Mouse (Mus musculus) CH12.LX (cell line): ENCODE results near the gene Wdr59. TPM values are rescaled to one million over a fixed set of nuclear protein-coding genes. Genes with fewer than 3 reads are reported as not detected.

Experiments
- DNase-seq: peaks from one replicate; pipeline ENCODE4 v3.0.0-alpha.2; 2013; ENCODE audit errors: extremely low read depth
- H3K27ac ChIP-seq: 2 replicates; pipeline ENCODE4 v1.5.1; 2012; ENCODE audit warnings: low read depth, mild to moderate bottlenecking, control low read depth, moderate library complexity; ENCODE audit not compliant: insufficient read depth
- H3K27me3 ChIP-seq: replicated peaks from 2 replicates; pipeline ENCODE3; 2012; ENCODE audit warnings: inconsistent platforms
- H3K36me3 ChIP-seq, 2 experiments: replicated peaks in 1 of 2; 2 replicates each; pipeline versions ENCODE3 to v1.6.1; 2012; ENCODE audit warnings: inconsistent platforms in 1 of 2, low read length in 1 of 2, mild to moderate bottlenecking in 1 of 2, mixed read lengths in 1 of 2, moderate library complexity in 1 of 2; ENCODE audit not compliant: control insufficient read depth in 1 of 2, insufficient read depth in 1 of 2
- H3K4me1 ChIP-seq, 2 experiments: 2 replicates each; pipeline ENCODE4 v1.6.1; 2012; ENCODE audit warnings: inconsistent platforms in 1 of 2, moderate library complexity in 1 of 2; ENCODE audit not compliant: insufficient read depth in 2 of 2, control insufficient read depth in 1 of 2
- H3K4me2 ChIP-seq: 2 replicates; pipeline ENCODE4 v1.6.1; 2012; ENCODE audit warnings: low read depth, mild to moderate bottlenecking, control low read depth; ENCODE audit not compliant: poor library complexity, insufficient read depth, severe bottlenecking
- H3K4me3 ChIP-seq, 3 experiments: fragments of 150-350 bp in 1 of 3; sonication (generic) in 1 of 3; replicated peaks in 1 of 3; 2 replicates each; pipeline versions ENCODE3 to v1.5.1; 2011 to 2012; ENCODE audit warnings: low read depth in 2 of 3, low read length in 2 of 3, mild to moderate bottlenecking in 2 of 3, moderate library complexity in 2 of 3, control low read depth in 1 of 3, improper control_type of control experiment in 1 of 3, inconsistent platforms in 1 of 3, mixed read lengths in 1 of 3; ENCODE audit not compliant: poor library complexity in 1 of 3
- H3K79me2 ChIP-seq: replicated peaks from 2 replicates; pipeline ENCODE4 v1.6.1; 2012; ENCODE audit warnings: mild to moderate bottlenecking, moderate library complexity; ENCODE audit not compliant: control insufficient read depth, poor library complexity, insufficient read depth, severe bottlenecking; ENCODE audit errors: extremely low read depth
- H3K9ac ChIP-seq: 2 replicates; pipeline ENCODE4 v1.6.1; 2012; ENCODE audit warnings: low read depth, mild to moderate bottlenecking, control low read depth, moderate library complexity; ENCODE audit not compliant: insufficient read depth
- H3K9me3 ChIP-seq: replicated peaks from 2 replicates; pipeline ENCODE3; 2012; ENCODE audit warnings: low read length, inconsistent platforms, mixed read lengths
- CTCF ChIP-seq, 2 experiments: IDR thresholded peaks in 1 of 2; conservative IDR thresholded peaks in 1 of 2; 2 replicates each; pipeline ENCODE4 v1.5.1; 2011 to 2012; ENCODE audit warnings: low read depth in 2 of 2, low read length in 2 of 2, improper control_type of control experiment in 1 of 2, inconsistent platforms in 1 of 2, mild to moderate bottlenecking in 1 of 2, moderate library complexity in 1 of 2
- E2F4 ChIP-seq: IDR thresholded peaks from 2 replicates; pipeline ENCODE4 v1.6.1; 2011; ENCODE audit warnings: low read depth, low read length, improper control_type of control experiment; ENCODE audit not compliant: insufficient replicate concordance
- ELF1 ChIP-seq: IDR thresholded peaks from 2 replicates; pipeline ENCODE4 v1.6.1; 2014; ENCODE audit warnings: low read depth, mild to moderate bottlenecking, inconsistent platforms, low read length, improper control_type of control experiment
- EP300 ChIP-seq: IDR thresholded peaks from 2 replicates; pipeline ENCODE4 v1.6.1; 2011; ENCODE audit warnings: low read length, improper control_type of control experiment
- ETS1 ChIP-seq: conservative IDR thresholded peaks from 2 replicates; pipeline ENCODE4 v1.6.1; 2012; ENCODE audit warnings: low read depth, mild to moderate bottlenecking, inconsistent platforms, low read length, improper control_type of control experiment, moderate library complexity
- GABPA ChIP-seq: IDR thresholded peaks from 2 replicates; pipeline ENCODE4 v1.6.1; 2012; ENCODE audit warnings: low read depth, low read length, improper control_type of control experiment, inconsistent platforms; ENCODE audit not compliant: insufficient replicate concordance
- IRF4 ChIP-seq: IDR thresholded peaks from 2 replicates; pipeline ENCODE4 v1.6.1; 2014; ENCODE audit warnings: low read depth, mild to moderate bottlenecking, inconsistent platforms, low read length, improper control_type of control experiment
- KAT2A ChIP-seq: IDR thresholded peaks from 2 replicates; pipeline ENCODE4 v1.6.1; 2012; ENCODE audit warnings: low read length, improper control_type of control experiment, inconsistent platforms; ENCODE audit not compliant: insufficient replicate concordance
- MAX ChIP-seq: IDR thresholded peaks from 2 replicates; pipeline ENCODE4 v1.6.1; 2011; ENCODE audit warnings: low read length, improper control_type of control experiment
- MAZ ChIP-seq: IDR thresholded peaks from 2 replicates; pipeline ENCODE4 v1.6.1; 2012; ENCODE audit warnings: low read depth, mild to moderate bottlenecking, inconsistent platforms, low read length, improper control_type of control experiment, moderate library complexity
- MXI1 ChIP-seq: IDR thresholded peaks from 2 replicates; pipeline ENCODE4 v1.6.1; 2011; ENCODE audit warnings: mild to moderate bottlenecking, low read depth, low read length, improper control_type of control experiment
- NELFE ChIP-seq: IDR thresholded peaks from 2 replicates; pipeline ENCODE4 v1.6.1; 2011; ENCODE audit warnings: low read depth, low read length, improper control_type of control experiment
- NRF1 ChIP-seq: IDR thresholded peaks from 2 replicates; pipeline ENCODE4 v1.6.1; 2014; ENCODE audit warnings: low read depth, mild to moderate bottlenecking, inconsistent platforms, low read length, improper control_type of control experiment, moderate library complexity
- RAD21 ChIP-seq: IDR thresholded peaks from 2 replicates; pipeline ENCODE4 v1.6.1; 2011; ENCODE audit warnings: low read depth, mild to moderate bottlenecking, low read length, improper control_type of control experiment, moderate library complexity
- RCOR1 ChIP-seq: conservative IDR thresholded peaks from 2 replicates; pipeline ENCODE4 v1.6.1; 2012; ENCODE audit warnings: low read depth, mild to moderate bottlenecking, inconsistent platforms, low read length, improper control_type of control experiment
- USF1 ChIP-seq: IDR thresholded peaks from 2 replicates; pipeline ENCODE4 v1.6.1; 2014; ENCODE audit warnings: low read depth, mild to moderate bottlenecking, inconsistent platforms, low read length, improper control_type of control experiment
- USF2 ChIP-seq: conservative IDR thresholded peaks from 2 replicates; pipeline ENCODE4 v1.6.1; 2011; ENCODE audit warnings: low read depth, low read length, improper control_type of control experiment
- ZC3H11A ChIP-seq: IDR thresholded peaks from 2 replicates; pipeline ENCODE4 v1.6.1; 2012; ENCODE audit warnings: low read depth, mild to moderate bottlenecking, inconsistent platforms, low read length, improper control_type of control experiment
- ZKSCAN1 ChIP-seq: IDR thresholded peaks from 2 replicates; pipeline ENCODE4 v1.6.1; 2012; ENCODE audit warnings: low read depth, inconsistent platforms, low read length, improper control_type of control experiment, borderline replicate concordance
- dilution Hi-C: fragments of 300-500 bp; cut with MboI; formaldehyde crosslinking; loops from 2 replicates; pipeline ENCODE4 v1.14.3; 2020; ENCODE audit warnings: low sequenced_read_pairs; ENCODE audit not compliant: extremely low pct_unique_long_range_greater_than_20kb, extremely low pct_ligation_motif_present
- in situ Hi-C: fragments of 300-500 bp; cut with MboI; formaldehyde crosslinking; loops from 3 replicates; pipeline ENCODE4 v1.14.3; 2019; ENCODE audit warnings: low sequenced_read_pairs, low pct_ligation_motif_present, low pct_unique_long_range_greater_than_20kb, mixed read lengths
- polyA plus RNA-seq: library from polyadenylated mRNA; unstranded; fragments of >175 nt; gene quantifications from 2 replicates; pipeline ENCODE4 v1.2.1, GENCODE M21; 2012; ENCODE audit warnings: low read depth; ENCODE audit not compliant: insufficient read length
- total RNA-seq, 2 experiments: library from RNA; depleted of rRNA; stranded (reverse); fragments of 300-350 nt in 1 of 2; fragments of >200 nt in 1 of 2; gene quantifications; 2 replicates each; pipeline ENCODE4 v1.2.3; 2012 to 2014

The Wdr59 gene
- total and polyA plus RNA-seq, 3 experiments = 6.2 to 15.6 (median 8.1) TPM

GRCm38 (mm10) chr8:111492508-111492907 lies 29.4 kb downstream of the Wdr59 start:
- Histone ChIP-seq H3K4me1 (peaks cover 0 to 6% of the 10 kb centered on the region in 2 experiments; a peak in 1 of 4 replicates), H3K36me3 (peaks cover 11 to 80% of the 10 kb centered on the region in 2 experiments), H3K9me3 (no peaks in the 10 kb centered on the region), H3K27ac (no peak overlapping the region), H3K4me2 (no peak overlapping the region), H3K9ac (no peak overlapping the region), H3K27me3 (no peaks in the 10 kb centered on the region), H3K79me2 (no peaks in the 10 kb centered on the region), H3K4me3 (no peak overlapping the region)
- DNase-seq = no peak
- dilution Hi-C loops = no loop called here
- TF ChIP-seq EP300 (no peak), MAX (no peak), RCOR1 (no peak), NELFE (no peak), E2F4 (no peak), CTCF (conservative IDR thresholded peaks at IDR 0.05 in 1 of 2, IDR thresholded peaks at IDR 0.05 in 1 of 2; ENCODE audit: low read depth in 2 of 2, low read length in 2 of 2) (no peak), USF1 (no peak), USF2 (no peak), ZKSCAN1 (no peak), NRF1 (no peak), ZC3H11A (no peak), KAT2A (no peak), MAZ (no peak), ELF1 (no peak), MXI1 (no peak), ETS1 (no peak)
- in situ Hi-C loops = no loop called here

- no peak for TF ChIP-seq GABPA
- no peak for TF ChIP-seq IRF4
- TF ChIP-seq ETS1 = no peak
- TF ChIP-seq NRF1 = no peak
- TF ChIP-seq RAD21 = no peak
- TF ChIP-seq USF1 = no peak
- no peak for DNase-seq
- dilution Hi-C loops = no loop called here
- H3K27ac ChIP-seq = no peak overlapping the region
- H3K36me3 ChIP-seq = peaks cover 10 to 83% of the 10 kb centered on the region in 2 experiments
- no peak overlapping the region for H3K4me3 ChIP-seq
- H3K79me2 ChIP-seq = no peaks in the 10 kb centered on the region
- no peak overlapping the region for H3K9ac ChIP-seq
- H3K27me3 ChIP-seq = no peaks in the 10 kb centered on the region
- no peak overlapping the region for H3K4me2 ChIP-seq
- H3K4me1 ChIP-seq = peaks cover 0 to 6% of the 10 kb centered on the region in 2 experiments; a peak in 1 of 4 replicates
- in situ Hi-C loops = no loop called here
- H3K9me3 ChIP-seq = no peaks in the 10 kb centered on the region
Measured at GRCm38 (mm10) chr8:111491191-111491590, 30.7 kb downstream of the Wdr59 start.
